Mouse (Mus musculus) lung, postnatal 0 days (tissue): ENCODE data around the gene Tpcn2.

Experiments
- CTCF ChIP-seq: IDR thresholded peaks from 2 replicates; pipeline ENCODE4 v1.5.1; 2016; ENCODE audit warnings: antibody characterized with exemption, mild to moderate bottlenecking
- EP300 ChIP-seq: IDR thresholded peaks from 2 replicates; pipeline ENCODE4 v1.6.1; 2016; ENCODE audit warnings: antibody characterized with exemption, mild to moderate bottlenecking, control low read depth

DNA sequence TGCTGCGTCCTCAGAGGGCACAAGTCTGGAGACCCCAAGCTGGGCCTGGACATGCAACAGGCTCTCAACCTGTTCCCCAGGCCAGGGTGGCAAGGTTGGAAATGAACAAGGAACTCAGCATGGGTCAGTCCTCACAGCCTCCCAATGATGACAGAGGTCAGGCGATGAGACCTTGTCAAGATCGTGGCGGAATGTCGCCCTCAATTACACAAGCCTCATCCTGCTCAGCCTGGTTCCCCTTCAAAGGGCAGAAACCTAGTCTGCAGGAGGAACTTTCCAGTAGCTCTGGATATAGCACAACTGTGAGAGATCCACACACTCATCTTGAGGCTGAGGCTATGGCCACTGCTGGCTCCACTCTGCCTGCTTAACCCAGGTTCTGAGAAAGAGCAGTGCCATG lies 12.9 kb downstream of the Tpcn2 start:
- TF ChIP-seq CTCF (no peak), EP300 (no peak)
